Mouse (Mus musculus) midbrain, embryonic 12.5 days (tissue): Measurements from ENCODE around the gene Rnf2. TPM values are rescaled to one million over a fixed set of nuclear protein-coding genes. Genes with fewer than 3 reads are reported as not detected.
A peak's percentile ranks its signal among the peaks of the same experiment; 100 is the strongest.

ENCODE experiments used
- ATAC-seq: fragments of 200-750 bp; cut with Nextera tagmentation; 2 replicates; pipeline ENCODE4 v1.8.0; 2017; ENCODE audit warnings: low read depth, moderate TSS enrichment, moderate library complexity; ENCODE audit not compliant: low FRiP score
- H3K27ac ChIP-seq: fragments of 300-500 bp; sonication (generic); replicated peaks from 2 replicates; pipeline ENCODE4 v1.5.1; 2016; ENCODE audit warnings: mild to moderate bottlenecking
- H3K27me3 ChIP-seq: fragments of 300-500 bp; sonication (generic); 2 replicates; pipeline ENCODE4 v1.6.1; 2016; ENCODE audit warnings: mild to moderate bottlenecking
- H3K36me3 ChIP-seq: fragments of 300-500 bp; sonication (generic); 2 replicates; pipeline ENCODE4 v1.6.1; 2016
- H3K4me1 ChIP-seq: fragments of 300-500 bp; sonication (generic); 2 replicates; pipeline ENCODE4 v1.6.1; 2016
- H3K4me2 ChIP-seq: fragments of 300-500 bp; sonication (generic); replicated peaks from 2 replicates; pipeline ENCODE4 v1.6.1; 2016; ENCODE audit warnings: mild to moderate bottlenecking, moderate library complexity
- H3K4me3 ChIP-seq: fragments of 300-500 bp; sonication (generic); 2 replicates; pipeline ENCODE4 v1.5.1; 2016; ENCODE audit warnings: mild to moderate bottlenecking
- H3K9ac ChIP-seq: fragments of 300-500 bp; sonication (generic); replicated peaks from 2 replicates; pipeline ENCODE4 v1.6.1; 2016; ENCODE audit warnings: mild to moderate bottlenecking, moderate library complexity
- H3K9me3 ChIP-seq: fragments of 300-500 bp; sonication (generic); 2 replicates; pipeline ENCODE4 v1.6.1; 2016; ENCODE audit warnings: mild to moderate bottlenecking
- WGBS: fragments of 180-500 bp; shearing (Covaris S2); methylation state at CpG from one replicate; pipeline ENCODE4 v1.1.7; 2016; 5-methylcytosine and 5-hydroxymethylcytosine counted together
- microRNA-seq: library from miRNA; unstranded; fragments of <30 nt; microRNA quantifications from one replicate; pipeline ENCODE4, GENCODE M21; 2017
- polyA plus RNA-seq: library from polyadenylated mRNA; unstranded; fragments of >200 nt; fragmentation: Nextera tagmentation; extraction: Ambion mirVana; gene quantifications from 2 replicates; pipeline ENCODE4 v1.2.1, GENCODE M21; 2016

Rnf2 gene
- polyA plus RNA-seq, 1 experiment from 2014 or later = 133 TPM

DNA sequence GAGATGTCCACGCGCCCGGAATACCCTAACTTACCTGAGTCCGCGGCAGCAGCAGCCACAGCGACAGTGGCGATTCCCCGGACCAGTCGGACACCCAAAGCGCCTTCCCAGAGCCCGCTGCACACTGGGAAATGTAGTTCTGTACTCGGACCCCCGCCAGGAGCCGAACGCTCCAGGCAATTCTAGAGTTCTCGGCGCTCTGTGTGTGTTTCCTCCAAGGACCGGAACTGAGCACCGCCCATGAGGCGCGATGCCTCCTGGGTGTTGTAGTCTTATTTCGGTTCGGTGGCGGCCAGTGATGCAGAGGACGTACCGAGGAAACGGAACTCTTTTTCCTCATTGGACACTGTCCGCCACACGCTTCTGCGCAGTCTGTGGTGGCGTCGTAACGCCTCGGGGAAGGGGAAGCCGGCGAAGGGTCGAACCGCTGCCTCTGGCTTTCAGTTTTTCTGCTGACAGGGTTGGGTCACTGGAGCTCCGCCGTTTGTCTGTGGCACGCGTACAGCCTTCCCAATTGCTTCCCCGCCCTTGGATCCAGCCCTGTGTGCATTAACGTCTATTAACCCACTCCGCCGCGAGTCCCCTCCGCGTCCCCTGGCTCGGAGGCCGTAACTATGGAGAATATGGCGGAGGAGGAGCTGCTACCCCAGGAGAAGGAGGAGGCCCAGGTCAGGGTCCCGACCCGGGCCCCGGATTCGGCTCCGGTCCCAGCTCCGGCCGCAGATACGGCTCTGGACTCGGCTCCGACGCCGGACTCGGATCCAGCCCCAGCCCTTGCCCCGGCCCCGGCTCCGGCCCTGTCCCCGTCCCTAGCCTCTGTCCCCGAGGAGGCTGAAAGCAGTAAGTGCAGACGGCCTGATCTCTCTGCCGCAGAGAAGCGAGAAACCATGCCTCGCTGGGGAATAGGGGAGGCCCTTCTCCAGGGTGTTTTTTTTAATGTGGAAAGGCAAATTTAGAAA lies 72.2 kb downstream of the Rnf2 start, which contains the start of the genes Swt1 and Trmt1l:
TSS of gene Swt1 (minus strand) at position 193 of the 959 bp plus-strand sequence.
TSS of gene Trmt1l (plus strand) at position 280 of the 959 bp plus-strand sequence.
- Histone ChIP-seq H3K36me3 (0 out of 2 replicates have a peak, but pooled peaks cover 3% of the 10 kb centered on the region), H3K4me3 (peak within 1 kb of the TSS; percentile 78), H3K4me1 (peaks cover 15% of the 10 kb centered on the region), H3K9me3 (no peaks in the 10 kb centered on the region), H3K27ac (peak within 1 kb of the TSS; percentile 97), H3K27me3 (no peaks in the 10 kb centered on the region), H3K4me2 (peak within 1 kb of the TSS; percentile 55), H3K9ac (peak within 1 kb of the TSS; percentile 92)
- WGBS = under 1% methylated on average over 74 of the region's 74 CpGs
- peak; percentile 99 for ATAC-seq

- 1% methylated on average over 26 of the region's 26 CpGs for WGBS
- ATAC-seq = peak; percentile 78
- peak overlapping the region; percentile 55 for H3K4me2 ChIP-seq
- no peaks in the 10 kb centered on the region for H3K9me3 ChIP-seq
- H3K36me3 ChIP-seq = no peaks in the 10 kb centered on the region
- H3K4me3 ChIP-seq = peak overlapping the region; percentile 78
- H3K27me3 ChIP-seq = no peaks in the 10 kb centered on the region
- peak overlapping the region; percentile 97 for H3K27ac ChIP-seq
- peaks cover 15% of the 10 kb centered on the region for H3K4me1 ChIP-seq
- peak overlapping the region; percentile 92 for H3K9ac ChIP-seq
Observed at GRCm38 (mm10) chr1:151427888-151428262, 72.9 kb downstream of the Rnf2 start.

- Histone ChIP-seq H3K4me2 (peak overlapping the region; percentile 55), H3K27ac (no peak overlapping the region), H3K9me3 (no peaks in the 10 kb centered on the region), H3K9ac (peak overlapping the region; percentile 92), H3K27me3 (no peaks in the 10 kb centered on the region), H3K36me3 (no peaks in the 10 kb centered on the region), H3K4me1 (peaks cover 15% of the 10 kb centered on the region), H3K4me3 (peak overlapping the region; percentile 78)
- 27% methylated on average over 7 of the region's 7 CpGs for WGBS
- ATAC-seq = no peak
Observed at GRCm38 (mm10) chr1:151426947-151427600, 73.7 kb downstream of the Rnf2 start.

DNA sequence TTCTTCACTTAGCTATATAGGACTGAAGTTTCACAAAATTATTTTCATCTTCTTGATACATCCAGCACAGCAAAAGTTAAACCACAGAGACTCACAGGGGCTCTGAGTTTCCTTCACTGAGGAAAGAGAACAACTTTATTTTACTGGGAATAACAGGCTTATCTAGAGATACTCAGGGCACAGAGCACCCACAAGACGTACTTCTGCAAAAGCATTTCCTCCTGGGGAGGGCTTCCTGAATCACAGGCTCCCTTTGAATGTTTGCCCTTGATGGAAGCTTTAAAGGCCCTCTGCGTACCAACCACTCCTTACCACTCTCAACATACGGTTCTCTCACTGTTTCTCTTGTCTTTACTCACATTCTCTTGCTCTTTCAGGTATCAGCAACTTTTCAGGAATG lies 78.6 kb downstream of the Rnf2 start:
- no peak overlapping the region for H3K27ac ChIP-seq
- peaks cover 20% of the 10 kb centered on the region for H3K36me3 ChIP-seq
- WGBS = 84% methylated on average over 3 of the region's 3 CpGs
- no peak overlapping the region for H3K9ac ChIP-seq
- H3K9me3 ChIP-seq = no peaks in the 10 kb centered on the region
- H3K4me2 ChIP-seq = no peak overlapping the region
- H3K27me3 ChIP-seq = no peaks in the 10 kb centered on the region
- ATAC-seq = no peak
- no peak overlapping the region for H3K4me3 ChIP-seq
- H3K4me1 ChIP-seq = peaks cover 4% of the 10 kb centered on the region

GRCm38 (mm10) chr1:151409827-151410226 lies 90.9 kb downstream of the Rnf2 start:
- peaks cover 18% of the 10 kb centered on the region for H3K36me3 ChIP-seq
- no peaks in the 10 kb centered on the region for H3K4me1 ChIP-seq
- no peaks in the 10 kb centered on the region for H3K27me3 ChIP-seq
- ATAC-seq = no peak
- no peak overlapping the region for H3K4me2 ChIP-seq
- no peak overlapping the region for H3K9ac ChIP-seq
- H3K27ac ChIP-seq = no peak overlapping the region
- no peaks in the 10 kb centered on the region for H3K9me3 ChIP-seq
- WGBS = 94% methylated on average over 3 of the region's 3 CpGs
- H3K4me3 ChIP-seq = no peak overlapping the region

Small RNA genes lying within 50 kb of the gene (microRNA-seq; reads per million reads assigned to microRNA genes)
- 2.1 reads per million for gene Mir7682

Other genes starting within 250 kb of the Rnf2 start
- gene Ivns1abp, start 156.5 kb downstream of the Rnf2 start, polyA plus RNA-seq = 367 and 379 TPM in 2 replicates
- gene Swt1, start 72.5 kb downstream of the Rnf2 start, polyA plus RNA-seq = 28.5 and 32.9 TPM in 2 replicates
- 66.7 and 68.1 TPM in 2 replicates for gene Trmt1l, start 72.4 kb downstream of the Rnf2 start, polyA plus RNA-seq
- gene Fam129a, start 70.2 kb upstream of the Rnf2 start, polyA plus RNA-seq = 0.63 and 1.2 TPM in 2 replicates